Mouse (Mus musculus): ENCODE data around the gene Zfp706.
"Not testable (repeated sequence)": the region's sequence is repeated elsewhere in the genome, so short reads cannot be mapped to it uniquely, and the experiment has no call there.

Zfp706 gene

DNA sequence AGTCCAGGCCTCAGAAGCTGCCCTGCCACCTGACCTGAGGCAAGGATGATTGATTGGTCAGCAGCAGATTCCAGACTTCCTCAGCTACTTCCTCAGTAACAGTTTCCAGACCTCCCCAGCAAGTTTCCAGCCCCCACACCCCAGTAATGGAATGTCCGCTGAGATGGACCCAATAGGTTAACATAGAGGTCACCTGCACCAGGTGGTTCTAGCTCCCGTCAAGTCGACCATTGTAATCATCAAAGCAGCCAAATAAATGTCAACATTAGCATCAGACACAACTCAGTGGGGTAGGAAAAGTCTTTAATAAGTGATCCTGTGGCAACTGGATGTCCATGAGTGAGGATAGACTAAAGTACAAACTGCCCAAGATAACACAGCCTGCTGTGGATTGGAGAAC, 3.7 kb upstream of the Zfp706 start:
- DNase-seq (ENCODE audit: low read depth, low spot score) = peak; percentile 96

DNA sequence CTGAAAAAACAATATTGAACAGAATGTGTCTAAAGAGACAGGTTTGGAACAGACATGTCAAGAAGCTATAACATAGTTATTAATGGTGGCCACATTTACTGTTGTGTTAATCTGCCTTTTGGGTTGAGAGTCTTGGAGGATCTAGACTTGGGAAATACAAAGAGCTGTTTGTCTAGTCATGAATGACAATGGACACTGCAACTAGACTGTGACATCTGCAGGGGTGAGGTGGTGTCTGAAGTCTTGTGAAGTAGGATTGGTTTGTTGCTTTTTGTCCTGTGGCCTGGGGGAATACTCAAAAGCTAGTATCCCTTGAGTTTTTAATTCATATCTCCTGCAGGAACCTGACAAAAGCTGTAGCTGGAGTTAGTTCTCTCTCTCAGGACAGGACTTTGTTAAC, 973 bp upstream of the Zfp706 start:
- DNase-seq (ENCODE audit: low read depth, low spot score) = peak; percentile 83

DNA sequence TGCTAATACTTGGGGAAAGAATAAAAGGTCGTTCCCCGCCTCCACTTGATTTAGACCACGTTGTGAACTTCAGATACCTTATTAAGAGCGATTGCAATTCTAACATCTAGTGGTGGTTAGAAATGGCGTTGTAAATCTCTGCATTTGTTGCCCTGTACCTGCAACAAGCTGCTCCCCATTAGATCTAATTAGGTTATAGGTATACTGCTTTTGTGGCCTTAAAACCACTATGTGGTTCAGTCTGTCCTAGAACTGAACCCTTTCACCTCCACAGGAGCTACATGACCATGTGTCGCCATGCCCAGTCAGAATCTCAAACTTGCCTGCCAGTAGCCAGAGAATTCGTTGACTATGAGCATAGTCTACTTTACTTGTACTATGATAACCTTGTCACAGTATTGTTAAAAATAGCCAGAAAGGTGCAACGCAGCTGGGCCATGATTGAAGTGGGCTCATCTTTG, 416 bp upstream of the Zfp706 start:
- DNase-seq (ENCODE audit: low read depth, low spot score) = no peak

DNA sequence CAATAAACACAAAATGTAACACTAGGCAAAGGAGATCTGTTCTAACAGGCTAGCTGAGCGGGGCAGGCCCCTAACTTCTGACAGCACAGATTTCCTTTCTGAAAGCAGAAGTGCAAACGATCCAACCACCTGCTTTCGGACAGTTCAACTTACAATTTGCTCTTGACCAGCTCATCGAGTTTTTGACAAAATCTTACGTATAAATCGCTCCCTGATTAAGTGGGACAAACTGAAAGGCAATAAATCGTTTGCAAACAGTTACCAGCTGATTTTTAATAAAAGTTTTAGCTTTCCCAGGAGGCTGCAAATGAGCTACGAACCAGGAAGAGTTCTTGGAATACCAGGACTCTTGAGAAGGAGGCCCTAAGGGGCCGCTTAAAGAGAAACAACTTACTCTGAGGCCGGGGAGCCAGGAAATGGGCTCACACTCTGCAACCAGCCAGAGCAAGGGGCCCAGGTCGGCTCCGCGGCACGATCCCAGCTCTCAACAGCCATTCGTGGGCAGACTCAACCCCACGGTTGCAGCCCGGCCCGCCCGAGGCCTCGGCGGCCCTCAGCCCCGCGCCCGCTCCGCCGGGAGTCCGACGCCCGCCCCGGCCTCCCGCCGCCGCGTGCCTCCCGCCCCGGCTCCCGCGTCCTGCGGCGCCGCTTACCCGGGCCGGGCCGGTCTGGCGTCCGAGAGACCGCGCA, 953 bp downstream of the Zfp706 start:
- DNase-seq (ENCODE audit: low read depth, low spot score) = peak; percentile 62

DNA sequence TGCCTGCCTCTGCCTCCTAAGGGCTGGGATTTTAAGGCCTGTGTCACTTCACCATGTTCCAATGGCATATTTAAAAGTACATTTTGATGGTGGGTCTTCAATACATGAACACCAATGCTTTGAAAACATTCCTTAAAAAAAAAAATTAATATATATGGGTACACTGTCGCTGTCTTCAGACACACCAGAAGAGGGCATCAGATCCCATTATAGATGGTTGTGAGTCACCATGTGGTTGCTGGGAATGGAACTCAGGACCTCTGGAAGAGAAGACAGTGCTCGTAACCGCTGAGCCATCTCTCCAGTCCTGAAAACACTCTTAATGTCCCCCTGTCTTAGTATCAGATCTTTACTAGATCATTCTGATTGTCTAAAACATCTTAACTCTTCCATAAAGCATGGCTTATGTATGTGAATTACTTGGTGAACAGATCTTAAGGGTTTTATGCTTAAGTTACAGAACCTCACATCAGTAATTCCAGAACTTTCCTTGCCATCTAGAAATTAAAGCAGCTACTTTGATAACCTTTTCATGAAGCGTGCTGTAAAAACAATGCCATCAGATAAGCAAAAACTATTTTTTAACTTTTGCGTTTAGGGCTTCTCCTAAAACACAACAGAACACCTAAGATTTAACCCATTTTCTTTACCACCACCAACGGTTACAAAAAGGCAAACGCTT, 1.6 kb downstream of the Zfp706 start:
- DNase-seq (ENCODE audit: low read depth, low spot score) = no peak

DNA sequence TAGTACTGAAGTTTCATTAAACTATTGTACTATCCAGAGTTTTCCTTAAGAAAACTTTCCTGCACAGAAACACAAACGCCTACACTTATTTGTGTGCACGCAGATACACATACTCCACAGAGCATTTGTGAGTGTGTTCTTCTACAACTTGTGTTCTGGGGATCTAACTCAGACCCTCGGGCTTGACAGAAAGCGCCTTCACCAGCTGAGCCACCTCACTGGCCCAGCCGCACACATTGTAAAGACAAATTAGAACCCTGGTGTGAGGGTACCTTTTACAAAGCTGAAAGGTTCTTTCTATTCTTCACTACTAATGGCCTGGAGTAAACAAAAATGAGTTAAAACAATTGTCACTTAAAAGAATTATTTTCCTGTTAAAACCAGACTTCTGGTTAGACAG, 2.7 kb downstream of the Zfp706 start:
- no peak for DNase-seq (ENCODE audit: low read depth, low spot score)

DNA sequence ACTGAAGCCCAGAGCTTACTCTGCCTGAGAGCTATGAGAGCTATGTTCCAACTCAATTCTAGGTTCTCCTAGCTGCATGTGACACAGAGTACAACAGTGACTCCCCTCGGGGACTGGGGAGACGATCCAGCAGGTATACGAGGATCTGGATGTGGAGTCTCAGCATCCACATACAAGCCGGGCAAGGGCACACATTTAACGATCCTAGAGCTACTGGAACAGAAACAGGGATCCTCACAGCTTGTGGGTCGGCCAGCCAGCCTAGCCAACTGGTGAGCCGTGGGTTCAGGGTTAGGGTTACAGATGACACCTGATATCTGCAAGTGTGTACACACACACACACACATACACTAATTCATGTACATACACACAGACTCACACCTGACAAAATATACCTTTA, 5.3 kb downstream of the Zfp706 start:
- no peak for DNase-seq (ENCODE audit: low read depth, low spot score)

DNA sequence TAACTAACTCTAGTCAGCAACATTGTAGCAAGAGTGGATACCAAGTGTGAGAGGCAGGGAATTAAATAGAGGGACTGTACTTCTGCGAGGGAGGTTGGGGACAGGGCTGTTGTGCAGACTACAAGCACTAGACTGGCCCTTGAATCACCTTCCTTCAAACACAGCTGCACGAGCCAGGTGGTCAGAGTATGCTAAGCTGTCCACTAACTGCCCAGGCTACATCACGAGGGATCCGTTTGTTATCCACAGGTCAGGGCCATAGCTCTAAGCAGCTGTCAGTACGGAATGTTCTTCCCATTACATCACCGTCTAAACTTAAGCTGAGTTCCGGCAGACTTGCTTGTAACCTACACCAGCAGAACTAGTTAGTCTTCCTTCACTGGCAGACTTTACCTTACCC, 8.0 kb downstream of the Zfp706 start:
- not testable (repeated sequence) for DNase-seq (ENCODE audit: low read depth, low spot score)

DNA sequence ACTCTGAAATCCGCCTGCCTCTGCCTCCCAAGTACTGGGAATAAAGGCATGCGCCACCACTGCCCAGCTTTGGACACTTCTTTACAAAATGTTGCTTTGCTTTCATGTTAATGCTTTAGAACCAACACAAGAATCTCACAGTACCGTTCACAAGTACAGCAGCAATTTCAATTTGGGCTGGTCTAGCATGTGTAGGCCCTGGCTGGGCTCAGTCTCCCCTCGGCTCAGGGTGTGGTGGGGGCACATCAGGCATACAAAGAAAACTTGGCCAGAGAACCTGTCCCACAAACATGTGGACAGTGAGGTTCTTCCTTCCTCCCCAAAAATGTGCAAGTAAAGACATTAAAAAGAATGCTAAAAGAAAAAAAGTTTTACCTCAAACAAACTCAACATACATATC, 12.4 kb downstream of the Zfp706 start:
- no peak for DNase-seq (ENCODE audit: low read depth, low spot score)

DNA sequence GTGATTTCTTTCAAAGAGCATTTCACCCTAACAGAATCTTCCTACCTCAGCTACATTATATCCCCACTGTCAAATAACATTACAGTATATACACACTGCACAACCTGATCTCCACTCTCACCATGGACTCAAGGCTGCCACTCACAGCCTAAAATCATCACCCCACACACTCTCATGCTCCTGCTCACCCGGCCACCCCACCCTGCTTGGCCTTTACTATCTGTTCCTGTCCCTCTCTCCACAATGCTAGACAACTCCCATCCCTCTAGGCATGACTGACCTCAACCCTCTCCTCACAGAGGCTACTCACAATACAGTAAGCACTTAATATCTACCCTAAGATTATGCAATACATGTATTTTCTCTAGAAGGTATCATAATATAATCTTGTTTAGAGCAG, 12.9 kb downstream of the Zfp706 start:
- no peak for DNase-seq (ENCODE audit: low read depth, low spot score)

DNA sequence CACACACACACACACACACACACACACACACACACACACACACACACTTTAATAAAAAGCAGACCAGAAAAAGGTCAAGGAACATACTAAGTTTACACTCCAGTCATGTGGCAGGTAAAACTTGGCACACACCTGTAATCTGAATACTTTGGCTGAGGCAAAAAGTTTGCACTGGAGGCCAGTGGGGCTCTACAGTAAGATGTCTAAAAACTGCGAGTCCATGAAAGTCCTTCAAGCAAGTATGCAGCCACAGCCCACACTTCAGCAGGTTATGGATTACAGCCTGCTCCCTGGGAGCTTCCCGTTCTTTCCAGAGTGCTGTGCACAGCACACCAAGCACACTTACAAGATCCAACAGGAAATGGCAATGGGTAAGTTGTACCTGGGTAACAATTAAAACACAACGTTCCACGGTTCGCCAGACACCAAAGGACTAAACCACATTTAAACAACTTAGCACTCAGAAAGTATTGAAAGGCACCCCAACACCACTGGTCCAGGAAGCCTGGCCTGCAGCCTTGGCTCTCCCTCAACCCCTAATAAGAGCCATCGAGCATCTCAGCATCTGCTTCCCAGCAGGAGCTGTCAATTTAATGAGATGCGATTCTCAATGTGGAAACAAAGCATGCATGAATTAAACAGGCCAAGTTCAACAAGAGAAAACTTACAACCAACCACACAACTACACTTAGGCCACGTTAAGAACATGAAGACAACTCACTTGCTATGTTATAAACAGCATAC, 14.0 kb downstream of the Zfp706 start:
- DNase-seq (ENCODE audit: low read depth, low spot score) = no peak

DNA sequence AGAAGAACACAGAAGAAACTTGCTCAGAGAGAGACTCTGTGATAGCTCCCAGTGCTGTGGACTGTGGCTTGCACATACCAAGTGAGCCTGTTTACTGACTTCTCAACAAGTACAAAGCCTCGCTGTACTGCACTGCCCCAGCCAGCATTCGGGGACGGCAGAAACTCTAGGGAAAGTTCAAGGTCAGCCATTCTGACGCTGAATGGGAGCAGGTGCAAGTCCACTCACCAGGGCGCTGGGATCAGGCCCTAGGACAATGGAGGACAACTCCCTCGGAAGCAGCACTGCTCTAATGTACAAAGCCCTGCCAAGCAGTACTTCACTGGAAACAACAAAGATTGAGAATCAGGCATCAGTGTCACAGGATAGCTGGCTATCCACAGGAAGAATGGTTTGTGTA, 16.2 kb downstream of the Zfp706 start:
- peak; percentile 95 for DNase-seq (ENCODE audit: low read depth, low spot score)

DNA sequence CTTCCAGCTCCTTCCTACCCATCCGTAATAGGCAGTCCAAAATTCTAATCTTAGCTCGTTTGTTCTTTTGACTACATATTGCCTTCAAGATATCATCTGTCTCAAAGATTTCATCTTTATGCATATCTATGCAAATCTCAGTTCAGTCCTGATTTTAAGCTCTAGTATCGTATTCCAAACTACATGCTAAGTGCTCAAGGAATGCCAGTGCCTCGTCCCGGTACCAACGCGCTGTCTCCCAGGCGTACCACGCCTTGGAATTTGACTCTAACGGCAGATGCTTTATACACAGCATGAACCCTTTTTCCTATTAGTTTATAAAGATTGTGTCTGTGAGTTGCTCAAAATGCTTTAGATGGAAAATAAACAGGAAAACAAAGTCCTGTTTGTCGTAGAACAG, 17.7 kb downstream of the Zfp706 start:
- no peak for DNase-seq (ENCODE audit: low read depth, low spot score)

DNA sequence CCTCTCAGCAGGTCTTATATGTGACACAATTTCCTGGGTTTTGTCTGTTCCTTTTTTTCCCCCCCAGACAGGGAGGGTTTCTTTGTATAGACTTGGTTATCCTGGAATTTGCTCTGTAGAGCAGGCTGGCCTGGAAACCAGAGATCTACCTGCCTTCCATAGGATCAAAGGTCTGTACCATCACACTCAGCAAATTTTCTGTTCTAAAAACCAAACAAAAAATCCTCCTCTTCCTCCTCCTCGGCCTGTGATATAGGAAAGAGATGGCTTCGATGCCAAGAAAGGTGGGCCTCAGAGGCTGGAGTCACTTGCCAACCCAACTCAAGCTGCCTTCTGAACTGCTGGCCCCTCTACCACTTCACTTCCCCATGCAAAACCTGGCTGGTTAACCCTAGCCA, 18.9 kb downstream of the Zfp706 start:
- no peak for DNase-seq (ENCODE audit: low read depth, low spot score)

DNA sequence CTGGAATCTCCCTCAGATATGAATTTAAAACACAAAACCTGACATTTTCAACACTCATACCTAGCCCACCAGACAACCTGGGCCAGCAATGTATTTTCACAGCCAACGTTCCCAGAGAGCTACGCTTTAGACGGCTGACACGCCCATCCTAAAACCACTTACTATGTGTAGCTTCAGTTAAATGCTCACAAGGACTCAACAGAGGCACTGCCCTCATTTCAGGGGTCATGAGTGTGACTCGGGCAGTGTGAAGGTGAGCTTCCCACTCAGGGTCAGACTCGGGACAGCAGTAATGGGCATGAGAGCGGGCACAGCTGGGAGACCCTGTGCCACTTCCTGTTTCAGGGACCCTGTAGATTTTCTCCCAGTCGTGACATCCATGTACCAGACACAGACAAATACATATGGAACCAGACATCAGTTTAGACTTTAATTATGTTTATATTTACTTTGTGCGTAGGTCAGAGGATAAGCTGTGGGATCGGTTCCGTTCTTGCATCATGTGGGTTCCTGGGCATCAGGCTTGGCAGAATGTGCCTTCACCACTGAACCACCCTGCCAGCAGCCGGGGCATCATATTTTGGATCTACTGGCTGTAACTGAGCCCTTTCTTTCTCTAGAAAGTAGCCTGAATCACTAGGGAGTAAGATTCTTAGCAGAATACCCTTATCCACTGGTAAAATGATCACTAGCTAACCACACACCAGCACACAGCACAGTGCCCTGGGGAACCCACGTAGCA, 19.4 kb downstream of the Zfp706 start:
- DNase-seq (ENCODE audit: low read depth, low spot score) = no peak

DNA sequence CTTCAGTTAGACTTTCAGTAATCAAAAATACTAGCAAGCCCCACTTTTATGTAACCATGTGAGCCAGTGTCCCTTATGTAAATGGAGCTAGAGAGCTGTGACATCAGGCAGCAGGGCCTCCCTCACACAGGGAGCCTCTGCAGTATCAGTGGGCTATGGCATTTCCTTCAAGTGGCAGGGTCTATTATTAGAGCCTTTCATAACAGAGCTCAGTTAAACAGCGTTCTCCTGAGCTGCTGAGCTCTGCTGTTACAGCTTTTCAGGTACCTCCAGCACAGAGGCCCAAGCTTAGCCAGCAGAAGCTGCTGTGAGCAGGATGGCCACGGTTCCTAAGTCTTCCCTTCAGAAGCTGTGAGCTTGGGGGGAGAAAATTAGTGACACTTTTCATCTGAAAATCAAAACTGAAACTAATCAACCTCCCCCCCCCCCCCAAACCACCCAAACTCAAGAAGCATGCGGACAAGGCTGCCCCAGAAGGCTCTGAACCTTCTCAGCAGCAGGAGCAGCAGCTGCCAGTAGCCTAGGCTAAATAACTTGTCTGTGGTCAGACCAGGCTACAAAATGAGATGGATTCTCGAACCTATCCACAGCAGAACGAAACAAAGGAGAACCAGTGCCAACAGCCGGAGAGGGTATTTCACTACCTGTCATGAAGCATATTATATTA, 20.2 kb downstream of the Zfp706 start:
- DNase-seq (ENCODE audit: low read depth, low spot score) = no peak

DNA sequence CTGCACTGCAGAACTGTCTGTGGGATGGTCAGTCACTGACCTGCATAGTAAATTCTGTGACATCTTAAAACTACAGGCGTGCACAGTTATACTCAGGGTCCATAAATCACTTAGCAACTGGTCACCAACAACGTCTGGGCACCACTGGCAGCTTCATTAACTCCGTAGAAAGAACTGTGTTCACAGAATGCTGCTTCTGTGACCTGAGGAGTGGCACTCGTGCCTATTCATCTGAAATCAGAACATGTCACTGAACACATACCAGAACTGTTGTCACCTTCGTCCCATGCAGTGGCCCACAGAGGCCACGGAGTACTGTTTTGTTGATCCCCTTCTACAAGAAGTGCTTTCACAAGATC, 22.0 kb downstream of the Zfp706 start:
- DNase-seq (ENCODE audit: low read depth, low spot score) = no peak

DNA sequence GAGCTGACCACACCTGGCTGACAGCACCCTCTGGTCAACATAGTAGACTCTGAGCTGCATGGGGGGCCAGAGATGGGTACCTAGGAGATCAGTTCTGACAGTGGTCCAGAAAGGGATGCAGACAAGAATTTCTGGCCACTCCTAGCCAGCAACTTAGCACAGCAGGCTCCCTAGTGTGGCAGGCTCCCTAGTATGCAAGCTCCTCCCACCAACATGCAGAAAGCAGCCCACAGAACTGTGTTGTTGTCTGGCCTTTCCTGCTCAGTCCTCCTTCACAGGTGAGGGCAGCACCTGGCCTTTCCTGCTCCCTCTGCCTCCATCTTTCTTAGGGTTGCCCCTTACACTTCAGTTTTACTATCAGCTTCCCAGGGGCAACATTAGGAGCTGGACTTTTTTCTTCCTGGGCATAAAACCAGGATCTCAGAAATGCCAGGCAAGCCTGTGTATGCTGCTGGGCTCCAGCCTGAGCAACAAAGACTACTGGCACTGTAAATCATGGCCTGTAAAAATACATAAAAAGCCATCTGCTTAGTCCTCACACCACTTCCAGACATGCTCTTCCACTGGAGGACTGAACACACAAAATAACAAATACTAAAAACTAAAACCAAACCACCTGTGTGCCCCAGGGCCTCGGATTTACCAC, 22.5 kb downstream of the Zfp706 start:
- DNase-seq (ENCODE audit: low read depth, low spot score) = peak; percentile 59

DNA sequence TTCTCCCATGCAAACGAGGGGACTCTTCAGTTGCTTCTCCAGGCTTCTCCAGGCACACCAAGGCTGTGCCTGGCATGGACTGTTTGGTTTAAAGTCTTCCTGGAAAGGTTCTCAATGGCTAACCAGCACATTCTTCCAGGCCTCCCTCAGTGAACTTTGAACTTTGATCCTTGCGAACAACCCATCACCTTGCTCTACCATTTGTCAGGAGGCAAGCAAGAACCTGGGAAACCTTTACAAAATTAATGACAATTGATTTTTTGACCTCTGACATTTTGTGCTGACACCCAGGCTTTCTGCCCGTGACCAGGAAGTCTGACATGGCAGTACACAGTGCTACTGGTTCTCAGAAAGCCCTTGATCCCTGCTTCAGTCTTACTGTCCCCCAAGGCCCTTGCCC, 24.1 kb downstream of the Zfp706 start:
- no peak for DNase-seq (ENCODE audit: low read depth, low spot score)

DNA sequence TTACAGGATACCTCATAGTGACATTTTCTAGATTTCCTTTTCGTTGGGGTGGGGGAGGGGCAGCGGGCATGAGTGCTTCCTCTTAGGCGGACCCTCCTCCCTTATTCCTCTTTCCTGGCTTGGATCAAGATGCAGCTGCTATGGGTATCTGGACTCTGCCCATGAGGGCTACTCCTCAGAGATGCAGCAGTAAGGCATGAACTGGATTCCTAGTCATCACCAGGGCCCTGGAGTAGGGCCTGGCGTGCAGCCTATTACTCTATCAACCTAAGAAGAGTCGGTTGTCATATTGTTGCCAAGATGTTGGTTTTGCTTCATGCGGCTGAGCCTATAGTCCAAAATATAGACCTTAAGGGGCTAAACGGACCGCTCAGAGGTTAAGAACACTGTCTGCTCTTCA, 27.3 kb downstream of the Zfp706 start:
- DNase-seq (ENCODE audit: low read depth, low spot score) = no peak

All from R1 (cell line).